Mouse (Mus musculus) limb, embryonic 12.5 days (tissue): ENCODE data around the gene Camsap3. TPM values are rescaled to one million over a fixed set of nuclear protein-coding genes. Genes with fewer than 3 reads are reported as not detected.
A peak's percentile ranks its signal among the peaks of the same experiment; 100 is the strongest.

ENCODE experiments used
- ATAC-seq: fragments of 200-750 bp; cut with Nextera tagmentation; 2 replicates; pipeline ENCODE4 v1.8.0; 2017; ENCODE audit warnings: low read depth, moderate TSS enrichment; ENCODE audit not compliant: insufficient number of reproducible peaks, insufficient read depth, low FRiP score, low TSS enrichment
- H3K27ac ChIP-seq: fragments of 300-500 bp; sonication (generic); 2 replicates; pipeline ENCODE4 v1.5.1; 2016; ENCODE audit warnings: mild to moderate bottlenecking, moderate library complexity
- H3K27me3 ChIP-seq: fragments of 300-500 bp; sonication (generic); 2 replicates; pipeline ENCODE4 v1.6.1; 2016; ENCODE audit warnings: mild to moderate bottlenecking, moderate library complexity
- H3K36me3 ChIP-seq: fragments of 300-500 bp; sonication (generic); 2 replicates; pipeline ENCODE4 v1.6.1; 2016; ENCODE audit warnings: mild to moderate bottlenecking, moderate library complexity
- H3K4me1 ChIP-seq: fragments of 300-500 bp; sonication (generic); replicated peaks from 2 replicates; pipeline ENCODE4 v1.6.1; 2016
- H3K4me2 ChIP-seq: fragments of 300-500 bp; sonication (generic); 2 replicates; pipeline ENCODE4 v1.6.1; 2016; ENCODE audit warnings: mild to moderate bottlenecking, moderate library complexity
- H3K4me3 ChIP-seq: fragments of 300-500 bp; sonication (generic); replicated peaks from 2 replicates; pipeline ENCODE4 v1.5.1; 2016; ENCODE audit warnings: mild to moderate bottlenecking
- H3K9ac ChIP-seq: fragments of 300-500 bp; sonication (generic); replicated peaks from 2 replicates; pipeline ENCODE4 v1.6.1; 2016; ENCODE audit warnings: mild to moderate bottlenecking, moderate library complexity
- H3K9me3 ChIP-seq: fragments of 300-500 bp; sonication (generic); 2 replicates; pipeline ENCODE4 v1.6.1; 2016; ENCODE audit warnings: mild to moderate bottlenecking, moderate library complexity
- WGBS: fragments of 180-500 bp; shearing (Covaris S2); methylation state at CpG from one replicate; pipeline ENCODE4 v1.1.7; 2016; 5-methylcytosine and 5-hydroxymethylcytosine counted together
- polyA plus RNA-seq: library from polyadenylated mRNA; unstranded; fragments of >200 nt; fragmentation: Nextera tagmentation; extraction: Ambion mirVana; gene quantifications from 2 replicates; pipeline ENCODE4 v1.2.1, GENCODE M21; 2016

Gene Camsap3
- polyA plus RNA-seq, result 7.0 and 8.5 TPM in 2 replicates

DNA sequence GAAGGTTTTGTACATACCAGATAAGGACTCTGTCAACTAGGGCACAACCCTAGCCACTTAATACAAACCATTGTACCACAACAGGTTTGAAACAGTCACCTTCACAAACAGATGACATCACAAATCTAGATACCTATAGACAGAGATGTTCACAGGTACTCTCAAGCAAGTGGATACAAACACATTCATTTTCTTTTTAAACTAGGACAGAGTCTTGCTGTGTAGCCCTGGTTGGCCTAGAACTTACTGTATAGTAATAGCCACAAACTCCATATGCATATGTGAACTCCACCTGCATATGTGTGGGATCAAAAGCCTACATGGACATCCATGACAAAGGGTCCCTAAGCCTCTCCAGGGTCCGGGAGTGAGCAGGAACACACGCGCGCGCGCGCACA, at the start of gene Camsap3:
TSS of gene Camsap3 (plus strand) at position 301 of the 398 bp plus-strand sequence.
- Histone ChIP-seq H3K4me2 (peak within 1 kb of the TSS; percentile 91), H3K9me3 (no peaks in the 10 kb centered on the region), H3K4me3 (peak within 1 kb of the TSS; percentile 76), H3K27me3 (peaks cover 16% of the 10 kb centered on the region), H3K4me1 (peaks cover 11% of the 10 kb centered on the region; the same call in 1 of the 2 replicates), H3K27ac (peak within 1 kb of the TSS; percentile 53), H3K9ac (peak within 1 kb of the TSS; percentile 71), H3K36me3 (no peaks in the 10 kb centered on the region)
- peak; percentile 38; the same call in 1 of the 2 replicates for ATAC-seq
- 2% methylated on average over 7 of the region's 7 CpGs for WGBS

- Histone ChIP-seq H3K27ac (no peak overlapping the region), H3K4me1 (no peaks in the 10 kb centered on the region), H3K36me3 (peaks cover 75% of the 10 kb centered on the region), H3K27me3 (no peaks in the 10 kb centered on the region), H3K9ac (no peak overlapping the region), H3K9me3 (no peaks in the 10 kb centered on the region), H3K4me3 (no peak overlapping the region), H3K4me2 (no peak overlapping the region)
- ATAC-seq, result no peak
- WGBS, result 91% methylated on average over 26 of the region's 26 CpGs
These were observed 49.4 kb upstream of the Camsap3 start for GRCm38 (mm10) chr8:3537666-3538065.

DNA sequence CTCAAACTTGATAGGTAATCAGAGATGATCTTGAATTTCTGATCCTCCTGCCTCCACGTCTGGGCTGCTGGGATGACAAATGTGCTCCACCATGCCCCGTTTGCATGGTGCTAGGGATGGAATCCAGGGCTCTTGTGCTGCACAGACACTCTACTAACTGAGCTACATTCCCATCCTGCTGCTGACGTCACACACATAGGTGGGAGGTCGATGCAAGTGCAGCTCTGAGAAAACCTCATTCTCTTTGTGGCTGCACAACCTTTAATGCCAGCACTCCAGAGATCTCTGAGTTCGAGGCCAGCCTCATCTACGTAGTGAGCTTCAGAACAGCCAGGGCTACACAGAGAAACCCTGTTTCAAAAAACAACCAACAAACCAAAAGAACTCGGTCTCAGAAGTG, 47.9 kb upstream of the Camsap3 start:
- ATAC-seq, result no peak
- H3K4me3 ChIP-seq, result no peak overlapping the region
- WGBS, result 84% methylated on average over 7 of the region's 7 CpGs
- no peaks in the 10 kb centered on the region for H3K9me3 ChIP-seq
- no peak overlapping the region for H3K27ac ChIP-seq
- peaks cover 83% of the 10 kb centered on the region for H3K36me3 ChIP-seq
- H3K4me1 ChIP-seq, result no peaks in the 10 kb centered on the region
- H3K4me2 ChIP-seq, result no peak overlapping the region
- H3K9ac ChIP-seq, result no peak overlapping the region
- no peaks in the 10 kb centered on the region for H3K27me3 ChIP-seq

DNA sequence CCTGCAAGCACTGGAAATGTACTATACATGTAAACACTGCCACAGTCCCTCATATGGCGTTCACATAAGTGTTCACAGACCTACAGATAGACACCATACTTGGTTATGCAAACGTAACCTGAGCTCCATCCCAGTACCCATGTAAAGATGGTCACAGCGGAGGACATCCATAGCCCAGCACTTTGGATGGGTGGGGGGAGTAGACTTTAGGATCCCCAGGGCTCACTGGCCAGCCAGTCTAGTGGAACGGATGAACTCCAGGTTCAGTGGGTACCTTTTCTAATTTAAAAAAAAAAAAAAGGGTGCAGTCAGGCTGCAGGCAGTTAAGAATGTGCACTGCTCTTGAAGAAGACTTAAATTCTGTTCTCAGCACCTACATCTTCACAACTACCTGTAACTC, 47.0 kb upstream of the Camsap3 start:
- 94% methylated on average over 4 of the region's 4 CpGs for WGBS
- Histone ChIP-seq H3K27ac (no peak overlapping the region), H3K9me3 (no peaks in the 10 kb centered on the region), H3K27me3 (no peaks in the 10 kb centered on the region), H3K4me3 (no peak overlapping the region), H3K36me3 (peaks cover 92% of the 10 kb centered on the region), H3K4me2 (no peak overlapping the region), H3K4me1 (no peaks in the 10 kb centered on the region), H3K9ac (no peak overlapping the region)
- no peak for ATAC-seq

DNA sequence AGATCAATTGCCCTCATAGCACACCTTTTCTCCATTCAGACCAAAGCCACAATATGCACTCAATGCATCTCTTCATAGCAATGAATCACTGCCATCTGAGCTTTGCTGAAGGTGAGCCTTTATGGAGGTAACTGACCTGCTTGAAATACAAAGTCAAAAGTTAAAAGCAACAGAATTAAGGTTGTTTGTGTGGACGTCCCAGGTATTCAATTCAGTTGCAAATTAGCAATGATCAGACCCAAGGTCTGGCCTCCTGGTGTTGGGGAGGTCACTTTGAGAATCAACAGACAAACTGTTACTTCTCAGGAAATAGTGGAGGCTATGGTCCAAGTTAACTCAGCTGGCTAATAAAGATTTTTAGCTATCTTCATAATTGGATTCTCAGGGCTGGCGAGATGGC, 40.6 kb upstream of the Camsap3 start:
- H3K4me3 ChIP-seq, result no peak overlapping the region
- H3K36me3 ChIP-seq, result peaks cover 42% of the 10 kb centered on the region
- H3K27me3 ChIP-seq, result no peaks in the 10 kb centered on the region
- no peak overlapping the region for H3K4me2 ChIP-seq
- no peaks in the 10 kb centered on the region for H3K9me3 ChIP-seq
- H3K27ac ChIP-seq, result no peak overlapping the region
- ATAC-seq, result no peak
- H3K4me1 ChIP-seq, result no peaks in the 10 kb centered on the region
- no peak overlapping the region for H3K9ac ChIP-seq
- 89% methylated on average over 2 of the region's 2 CpGs for WGBS

DNA sequence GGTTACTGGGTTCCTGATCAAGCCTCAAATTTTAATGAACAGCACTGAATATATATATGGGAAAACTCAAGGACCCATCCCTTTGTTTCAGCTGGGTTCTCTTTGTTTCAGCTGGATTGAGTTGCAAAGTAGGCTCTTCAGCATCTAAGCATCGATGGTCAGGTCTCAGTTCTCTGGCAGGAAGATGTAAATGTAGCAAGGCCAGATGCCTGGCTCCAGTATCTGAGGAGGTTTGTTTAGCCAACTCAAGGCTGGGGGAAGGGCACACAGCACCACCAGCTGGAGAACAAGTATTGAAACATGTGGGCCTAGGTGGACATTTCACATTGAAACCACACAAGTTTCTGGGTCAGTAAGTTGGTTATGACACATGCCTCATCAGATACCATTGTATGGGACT, 34.9 kb upstream of the Camsap3 start:
- 86% methylated on average over 1 of the region's 1 CpGs for WGBS
- no peak for ATAC-seq

GRCm38 (mm10) chr8:3556114-3556513, 31.0 kb upstream of the Camsap3 start:
- Histone ChIP-seq H3K4me1 (no peaks in the 10 kb centered on the region), H3K9ac (no peak overlapping the region), H3K36me3 (no peaks in the 10 kb centered on the region), H3K27ac (no peak overlapping the region), H3K4me3 (no peak overlapping the region), H3K4me2 (no peak overlapping the region), H3K9me3 (no peaks in the 10 kb centered on the region), H3K27me3 (no peaks in the 10 kb centered on the region)
- ATAC-seq, result peak; percentile 97
- 61% methylated on average over 4 of the region's 4 CpGs for WGBS

More for the DNA sequence above, 34.9 kb upstream of the Camsap3 start:
- no peak overlapping the region for H3K4me2 ChIP-seq
- H3K9me3 ChIP-seq, result no peaks in the 10 kb centered on the region
- H3K27me3 ChIP-seq, result no peaks in the 10 kb centered on the region
- H3K36me3 ChIP-seq, result no peaks in the 10 kb centered on the region
- H3K9ac ChIP-seq, result no peak overlapping the region
- no peaks in the 10 kb centered on the region for H3K4me1 ChIP-seq
- no peak overlapping the region for H3K4me3 ChIP-seq
- no peak overlapping the region for H3K27ac ChIP-seq

- WGBS, result 5% methylated on average over 12 of the region's 12 CpGs
- Histone ChIP-seq H3K4me1 (0 out of 2 replicates have a peak, but pooled peaks cover 3% of the 10 kb centered on the region), H3K4me3 (peak within 1 kb of the TSS; percentile 20), H3K36me3 (no peaks in the 10 kb centered on the region), H3K9me3 (no peaks in the 10 kb centered on the region), H3K27me3 (no peaks in the 10 kb centered on the region), H3K9ac (no peak within 1 kb of the TSS; the same call in 1 of the 2 replicates), H3K4me2 (peak within 1 kb of the TSS; percentile 43), H3K27ac (0 out of 2 replicates have a peak within 1 kb of the TSS, but pooled peaks have one; percentile 4)
- ATAC-seq, result no peak
These were observed 19.3 kb upstream of the Camsap3 start, which contains the start of gene C330021F23Rik for GRCm38 (mm10) chr8:3567641-3568371. Gene C330021F23Rik (plus strand): TSS chr8:3567990.

DNA sequence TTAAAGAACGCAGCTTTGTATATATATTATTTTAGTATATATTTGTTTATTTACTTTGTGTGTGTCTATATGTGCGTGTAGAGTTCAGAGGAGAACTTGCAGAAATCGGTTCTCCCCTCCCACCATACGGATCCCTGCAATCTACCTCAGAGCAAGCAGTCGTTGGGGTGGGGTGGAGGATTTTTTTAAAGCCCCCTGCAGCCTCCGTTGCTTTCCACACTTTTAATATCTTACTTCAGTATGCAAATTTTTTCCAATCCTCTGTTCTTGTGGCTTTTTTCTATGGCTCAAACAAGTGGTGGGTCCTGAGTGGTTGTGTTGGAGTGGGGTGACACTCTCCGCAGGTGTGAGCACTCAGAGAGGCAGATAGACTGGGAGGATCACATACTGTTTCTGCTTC, 18.7 kb upstream of the Camsap3 start:
- Histone ChIP-seq H3K9me3 (no peaks in the 10 kb centered on the region), H3K4me2 (peak overlapping the region; percentile 43), H3K27ac (no peak overlapping the region), H3K27me3 (no peaks in the 10 kb centered on the region), H3K4me1 (0 out of 2 replicates have a peak, but pooled peaks cover 3% of the 10 kb centered on the region), H3K4me3 (no peak overlapping the region), H3K36me3 (no peaks in the 10 kb centered on the region), H3K9ac (no peak overlapping the region; the same call in 1 of the 2 replicates)
- 14% methylated on average over 7 of the region's 7 CpGs for WGBS
- no peak for ATAC-seq

DNA sequence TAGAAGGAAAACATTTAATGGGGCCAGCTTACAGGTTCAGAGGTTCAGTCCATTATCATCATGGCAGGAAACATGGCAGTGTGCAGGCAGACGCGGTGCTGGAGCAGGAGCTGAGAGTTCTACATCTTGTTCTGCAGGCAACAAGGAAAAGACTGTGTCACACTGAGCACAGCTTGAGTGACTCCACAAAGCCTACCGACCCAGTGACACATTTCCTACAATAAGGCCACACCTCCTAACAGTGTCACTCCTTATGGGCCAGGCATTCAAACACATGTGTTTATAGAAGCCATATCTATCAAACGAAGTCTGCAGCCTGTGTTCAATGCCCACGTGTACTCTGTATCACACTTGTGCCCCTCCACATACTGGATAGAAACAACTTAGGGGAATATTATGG, 17.3 kb upstream of the Camsap3 start:
- no peaks in the 10 kb centered on the region for H3K36me3 ChIP-seq
- no peak overlapping the region for H3K4me2 ChIP-seq
- no peaks in the 10 kb centered on the region for H3K27me3 ChIP-seq
- no peaks in the 10 kb centered on the region for H3K9me3 ChIP-seq
- WGBS, result 89% methylated on average over 5 of the region's 5 CpGs
- H3K27ac ChIP-seq, result no peak overlapping the region
- 0 out of 2 replicates have a peak, but pooled peaks cover 3% of the 10 kb centered on the region for H3K4me1 ChIP-seq
- no peak for ATAC-seq
- no peak overlapping the region for H3K4me3 ChIP-seq
- H3K9ac ChIP-seq, result no peak overlapping the region

- no peak for ATAC-seq
- H3K27me3 ChIP-seq, result no peaks in the 10 kb centered on the region
- H3K9me3 ChIP-seq, result no peaks in the 10 kb centered on the region
- no peak overlapping the region for H3K27ac ChIP-seq
- H3K9ac ChIP-seq, result no peak overlapping the region
- H3K4me1 ChIP-seq, result peaks cover 6% of the 10 kb centered on the region
- no peaks in the 10 kb centered on the region for H3K36me3 ChIP-seq
- H3K4me2 ChIP-seq, result no peak overlapping the region
- no peak overlapping the region for H3K4me3 ChIP-seq
- 94% methylated on average over 3 of the region's 3 CpGs for WGBS
These were observed 12.5 kb upstream of the Camsap3 start for GRCm38 (mm10) chr8:3574546-3574945.
